In the genomic region with DNA sequence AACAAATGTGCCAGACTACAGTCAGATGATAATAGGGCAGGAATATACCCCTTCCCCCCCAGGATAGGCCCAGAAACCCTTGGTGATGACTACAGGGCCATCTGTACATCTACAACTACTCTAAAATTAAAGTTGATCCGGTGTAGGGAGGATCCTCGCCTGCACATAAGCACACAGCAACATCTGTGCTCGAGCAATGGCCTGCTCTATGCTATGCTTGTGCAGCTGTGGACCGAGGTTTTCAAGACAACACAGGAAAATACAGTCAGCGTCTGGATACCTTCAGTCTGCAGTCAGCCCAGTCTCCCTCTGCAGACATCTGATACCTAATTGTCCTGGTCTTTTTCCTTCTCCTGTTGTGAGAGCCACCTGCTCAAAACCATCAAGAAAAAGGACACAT, we compare ENCODE assay signal across 25 mouse cellular contexts.
DNase-seq lines count a peak whose midpoint lies in the region; ATAC-seq and TF ChIP-seq lines count a peak whose summit lies in the region.
"Had no signal": no experiment of that assay in that cellular context is flagged by ENCODE, and none has a peak within 500 bp of the region (broad histone marks: within the 10 kb centered on the region; RNA-seq: fewer than 3 reads in every experiment).

No protein-coding gene starts in this region.

- no peak overlapping the region for H3K4me2 ChIP-seq in kidney, embryonic 14.5 days (replicated peaks; ENCODE audit: low read depth, low read length)
- H3K4me2 ChIP-seq in embryonic facial prominence, embryonic 14.5 days (ENCODE audit: low read depth, low read length) = no peak overlapping the region
- H3K4me2 ChIP-seq in limb, embryonic 11.5 days (ENCODE audit: low read depth, severe bottlenecking) = no peak overlapping the region
- H3K4me2 ChIP-seq: forebrain, embryonic 15.5 days; hindbrain, embryonic 15.5 days; liver, embryonic 15.5 days; lung, embryonic 14.5 days; midbrain, embryonic 11.5 days; neural tube, embryonic 13.5 days had no signal

- WGBS in kidney, embryonic 14.5 days = 56% methylated on average over 5 of the region's 5 CpGs
- WGBS in embryonic facial prominence, embryonic 14.5 days = 45% methylated on average over 5 of the region's 5 CpGs
- WGBS in limb, embryonic 11.5 days = 48% methylated on average over 5 of the region's 5 CpGs
- 37% methylated on average over 5 of the region's 5 CpGs for WGBS in olfactory bulb, adult 2 months

- H3K27me3 ChIP-seq in kidney, embryonic 14.5 days (ENCODE audit: control insufficient read depth, insufficient read depth, low read length) = no peaks in the 10 kb centered on the region
- no peaks in the 10 kb centered on the region for H3K27me3 ChIP-seq in embryonic facial prominence, embryonic 14.5 days (replicated peaks; ENCODE audit: control insufficient read depth, insufficient read depth, low read length)
- H3K27me3 ChIP-seq in limb, embryonic 11.5 days (ENCODE audit: control insufficient read depth, insufficient read depth, low read length) = no peaks in the 10 kb centered on the region
- H3K27me3 ChIP-seq: forebrain, embryonic 15.5 days; hindbrain, embryonic 15.5 days; liver, embryonic 15.5 days; neural tube, embryonic 13.5 days had no signal

- DNase-seq in kidney, postnatal 25 days = no peak
- peak; percentile 41 for DNase-seq in embryonic facial prominence, embryonic 14.5 days (ENCODE audit: low spot score)
- no peak for DNase-seq in limb, embryonic 11.5 days (ENCODE audit: low spot score)
- no peak for DNase-seq in spleen, postnatal 14 days (ENCODE audit: low spot score in 2 of 2)
- DNase-seq in left cerebral cortex, adult 9 months (ENCODE audit: low spot score in 2 of 2) = no peak
- DNase-seq: cerebellum, adult 18-20 months; cerebellum, postnatal 10 days; gastrocnemius, adult 2 months; heart, postnatal 14 days; kidney, adult 11 months; kidney, postnatal 10 days; lung, embryonic 14.5 days; lung, postnatal 14 days; thymus, adult 2 months; thymus, postnatal 36 days had no signal

- ATAC-seq in kidney, embryonic 14.5 days (ENCODE audit: low FRiP score, low TSS enrichment) = peak; percentile 48
- peak; percentile 58; the same call in 1 of the 2 replicates for ATAC-seq in embryonic facial prominence, embryonic 14.5 days (ENCODE audit: low read depth)
- 0 out of 2 replicates have a peak, but pooled peaks have one; percentile 44 for ATAC-seq in limb, embryonic 11.5 days (ENCODE audit: insufficient number of reproducible peaks, low FRiP score, low TSS enrichment, low read depth)
- ATAC-seq: CD4-positive, CD25-positive, alpha-beta regulatory T cell, adult 4 months; forebrain, embryonic 15.5 days; inflammation-experienced regulatory T-cells, adult 6 months had no signal

- no peaks in the 10 kb centered on the region for H3K9me3 ChIP-seq in kidney, embryonic 14.5 days (ENCODE audit: control insufficient read depth, low read length)
- H3K9me3 ChIP-seq in embryonic facial prominence, embryonic 14.5 days (ENCODE audit: control insufficient read depth, low read length) = no peaks in the 10 kb centered on the region
- no peaks in the 10 kb centered on the region for H3K9me3 ChIP-seq in limb, embryonic 11.5 days (ENCODE audit: control insufficient read depth, low read length)
- H3K9me3 ChIP-seq: forebrain, embryonic 15.5 days; hindbrain, embryonic 10.5 days; hindbrain, embryonic 15.5 days; liver, embryonic 15.5 days; neural tube, embryonic 13.5 days had no signal

- no peak for TF ChIP-seq CTCF in olfactory bulb, adult 2 months (IDR thresholded peaks at IDR 0.05; ENCODE audit: insufficient read depth, low read depth, low read length)

- H3K27ac ChIP-seq in kidney, embryonic 14.5 days (ENCODE audit: low read depth, low read length) = no peak overlapping the region
- no peak overlapping the region for H3K27ac ChIP-seq in embryonic facial prominence, embryonic 14.5 days (replicated peaks; ENCODE audit: low read depth, low read length)
- no peak overlapping the region for H3K27ac ChIP-seq in limb, embryonic 11.5 days (replicated peaks; ENCODE audit: low read depth, low read length)
- H3K27ac ChIP-seq in olfactory bulb, adult 2 months (ENCODE audit: insufficient read depth, low read depth, low read length) = 0 out of 2 replicates have a peak overlapping the region, but pooled peaks have one; percentile 8
- H3K27ac ChIP-seq: forebrain, embryonic 15.5 days; gastrocnemius, adult 2 months; hindbrain, embryonic 10.5 days; hindbrain, embryonic 15.5 days; liver, embryonic 15.5 days; neural tube, embryonic 13.5 days had no signal

- TF ChIP-seq POLR2A in olfactory bulb, adult 2 months (IDR thresholded peaks at IDR 0.05; ENCODE audit: insufficient read depth, low read depth, low read length) = no peak

- no peak overlapping the region for H3K4me3 ChIP-seq in kidney, embryonic 14.5 days (ENCODE audit: low read length)
- H3K4me3 ChIP-seq in embryonic facial prominence, embryonic 14.5 days (ENCODE audit: low read depth, low read length) = no peak overlapping the region
- H3K4me3 ChIP-seq in limb, embryonic 11.5 days (ENCODE audit: low read depth, low read length) = no peak overlapping the region
- no peak overlapping the region for H3K4me3 ChIP-seq in olfactory bulb, adult 2 months (ENCODE audit: insufficient read depth, low read depth, low read length)
- H3K4me3 ChIP-seq: forebrain, embryonic 15.5 days; gastrocnemius, adult 2 months; hindbrain, embryonic 10.5 days; hindbrain, embryonic 15.5 days; liver, embryonic 15.5 days; neural tube, embryonic 13.5 days had no signal

- no peaks in the 10 kb centered on the region for H3K4me1 ChIP-seq in kidney, embryonic 14.5 days (ENCODE audit: control insufficient read depth, insufficient read depth, low read length)
- peaks cover 9% of the 10 kb centered on the region; the same call in 1 of the 2 replicates for H3K4me1 ChIP-seq in embryonic facial prominence, embryonic 14.5 days (ENCODE audit: control insufficient read depth, insufficient read depth, low read length)
- H3K4me1 ChIP-seq in limb, embryonic 11.5 days (ENCODE audit: control insufficient read depth, insufficient read depth, low read length) = peaks cover 10% of the 10 kb centered on the region
- H3K4me1 ChIP-seq in olfactory bulb, adult 2 months (ENCODE audit: control insufficient read depth, insufficient read depth, low read length) = peaks cover 21% of the 10 kb centered on the region

- H3K36me3 ChIP-seq in kidney, embryonic 14.5 days (ENCODE audit: control insufficient read depth, insufficient read depth, low read length) = no peaks in the 10 kb centered on the region
- no peaks in the 10 kb centered on the region for H3K36me3 ChIP-seq in embryonic facial prominence, embryonic 14.5 days (ENCODE audit: control insufficient read depth, insufficient read depth, low read length)
- no peaks in the 10 kb centered on the region for H3K36me3 ChIP-seq in limb, embryonic 11.5 days (ENCODE audit: control insufficient read depth, insufficient read depth, low read length)
- H3K36me3 ChIP-seq: forebrain, embryonic 15.5 days; hindbrain, embryonic 10.5 days; hindbrain, embryonic 15.5 days; liver, embryonic 15.5 days; neural tube, embryonic 13.5 days had no signal

- H3K9ac ChIP-seq in kidney, embryonic 14.5 days (ENCODE audit: low read depth, low read length) = no peak overlapping the region
- H3K9ac ChIP-seq in embryonic facial prominence, embryonic 14.5 days (ENCODE audit: low read depth, low read length) = no peak overlapping the region
- H3K9ac ChIP-seq in limb, embryonic 11.5 days (ENCODE audit: low read length) = no peak overlapping the region
- H3K9ac ChIP-seq: forebrain, embryonic 15.5 days; hindbrain, embryonic 15.5 days; liver, embryonic 15.5 days; lung, embryonic 14.5 days; neural tube, embryonic 13.5 days had no signal
